Mouse (Mus musculus) E14TG2a.4 (cell line): ENCODE results near the gene Hjurp.

Source experiments
- CTCF ChIP-seq: conservative IDR thresholded peaks from 2 replicates; pipeline ENCODE4 v1.5.1; 2014; ENCODE audit warnings: low read length
- POU5F1 ChIP-seq: IDR thresholded peaks from 2 replicates; pipeline ENCODE4 v1.6.1; 2014; ENCODE audit warnings: low read length, borderline replicate concordance

GRCm38 (mm10) chr1:88272851-88273250 lies 4.6 kb downstream of the Hjurp start:
- TF ChIP-seq CTCF (no peak), POU5F1 (no peak)
